Mouse (Mus musculus) heart, embryonic 15.5 days (tissue): ENCODE measurements around the gene Ralgds. TPM values are rescaled to one million over a fixed set of nuclear protein-coding genes. Genes with fewer than 3 reads are reported as not detected.
A peak's percentile ranks its signal among the peaks of the same experiment; 100 is the strongest.

ENCODE experiments used
- ATAC-seq: fragments of 200-750 bp; cut with Nextera tagmentation; replicated peaks from 2 replicates; pipeline ENCODE4 v1.8.0; 2017; ENCODE audit warnings: low read depth, moderate TSS enrichment; ENCODE audit not compliant: insufficient number of reproducible peaks, insufficient read depth, low FRiP score
- H3K27ac ChIP-seq: fragments of 300-500 bp; sonication (generic); 2 replicates; pipeline ENCODE4 v1.5.1; 2015; ENCODE audit warnings: mild to moderate bottlenecking, inconsistent platforms
- H3K27me3 ChIP-seq: fragments of 300-500 bp; sonication (generic); 2 replicates; pipeline ENCODE4 v1.6.1; 2015; ENCODE audit warnings: inconsistent platforms
- H3K36me3 ChIP-seq: fragments of 300-500 bp; sonication (generic); 2 replicates; pipeline ENCODE4 v1.6.1; 2015; ENCODE audit warnings: mild to moderate bottlenecking, inconsistent platforms
- H3K4me1 ChIP-seq: fragments of 300-500 bp; sonication (generic); replicated peaks from 2 replicates; pipeline ENCODE4 v1.6.1; 2015; ENCODE audit warnings: inconsistent platforms
- H3K4me2 ChIP-seq: fragments of 300-500 bp; sonication (generic); 2 replicates; pipeline ENCODE4 v1.6.1; 2015; ENCODE audit warnings: inconsistent platforms, mild to moderate bottlenecking, moderate library complexity
- H3K4me3 ChIP-seq: fragments of 300-500 bp; sonication (generic); 2 replicates; pipeline ENCODE4 v1.5.1; 2015; ENCODE audit warnings: mild to moderate bottlenecking, inconsistent platforms
- H3K9ac ChIP-seq: fragments of 300-500 bp; sonication (generic); 2 replicates; pipeline ENCODE4 v1.6.1; 2015; ENCODE audit warnings: mild to moderate bottlenecking, inconsistent platforms
- H3K9me3 ChIP-seq: fragments of 300-500 bp; sonication (generic); replicated peaks from 2 replicates; pipeline ENCODE4 v1.6.1; 2016; ENCODE audit warnings: inconsistent platforms
- WGBS: fragments of 180-500 bp; shearing (Covaris S2); methylation state at CpG from one replicate; pipeline ENCODE4 v1.1.7; 2015; ENCODE audit warnings: mixed read lengths; 5-methylcytosine and 5-hydroxymethylcytosine counted together
- polyA plus RNA-seq: library from polyadenylated mRNA; unstranded; fragments of >200 nt; fragmentation: Nextera tagmentation; extraction: Ambion mirVana; gene quantifications from 2 replicates; pipeline ENCODE4 v1.2.1, GENCODE M21; 2015

The Ralgds gene
- polyA plus RNA-seq, 1 experiment from 2014 or later, result 17.5 TPM

GRCm38 (mm10) chr2:28545976-28546375 lies 33.1 kb downstream of the Ralgds start:
- peaks cover 48% of the 10 kb centered on the region for H3K36me3 ChIP-seq

GRCm38 (mm10) chr2:28546560-28546959 lies 33.6 kb downstream of the Ralgds start:
- no peak overlapping the region for H3K4me2 ChIP-seq
- H3K9me3 ChIP-seq, result no peaks in the 10 kb centered on the region
- no peaks in the 10 kb centered on the region for H3K27me3 ChIP-seq
- no peak overlapping the region for H3K9ac ChIP-seq
- no peak overlapping the region for H3K27ac ChIP-seq
- H3K4me3 ChIP-seq, result no peak overlapping the region
- H3K4me1 ChIP-seq, result 0 out of 2 replicates have a peak, but pooled peaks cover 3% of the 10 kb centered on the region
- ATAC-seq, result no peak
- H3K36me3 ChIP-seq, result peaks cover 50% of the 10 kb centered on the region
- 67% methylated on average over 6 of the region's 6 CpGs for WGBS

More at GRCm38 (mm10) chr2:28545976-28546375, 33.1 kb downstream of the Ralgds start:
- no peak for ATAC-seq
- Histone ChIP-seq H3K9me3 (no peaks in the 10 kb centered on the region), H3K4me3 (no peak overlapping the region), H3K4me1 (peaks cover 3% of the 10 kb centered on the region; the same call in 1 of the 2 replicates), H3K9ac (no peak overlapping the region), H3K4me2 (no peak overlapping the region), H3K27me3 (no peaks in the 10 kb centered on the region), H3K27ac (no peak overlapping the region)

DNA sequence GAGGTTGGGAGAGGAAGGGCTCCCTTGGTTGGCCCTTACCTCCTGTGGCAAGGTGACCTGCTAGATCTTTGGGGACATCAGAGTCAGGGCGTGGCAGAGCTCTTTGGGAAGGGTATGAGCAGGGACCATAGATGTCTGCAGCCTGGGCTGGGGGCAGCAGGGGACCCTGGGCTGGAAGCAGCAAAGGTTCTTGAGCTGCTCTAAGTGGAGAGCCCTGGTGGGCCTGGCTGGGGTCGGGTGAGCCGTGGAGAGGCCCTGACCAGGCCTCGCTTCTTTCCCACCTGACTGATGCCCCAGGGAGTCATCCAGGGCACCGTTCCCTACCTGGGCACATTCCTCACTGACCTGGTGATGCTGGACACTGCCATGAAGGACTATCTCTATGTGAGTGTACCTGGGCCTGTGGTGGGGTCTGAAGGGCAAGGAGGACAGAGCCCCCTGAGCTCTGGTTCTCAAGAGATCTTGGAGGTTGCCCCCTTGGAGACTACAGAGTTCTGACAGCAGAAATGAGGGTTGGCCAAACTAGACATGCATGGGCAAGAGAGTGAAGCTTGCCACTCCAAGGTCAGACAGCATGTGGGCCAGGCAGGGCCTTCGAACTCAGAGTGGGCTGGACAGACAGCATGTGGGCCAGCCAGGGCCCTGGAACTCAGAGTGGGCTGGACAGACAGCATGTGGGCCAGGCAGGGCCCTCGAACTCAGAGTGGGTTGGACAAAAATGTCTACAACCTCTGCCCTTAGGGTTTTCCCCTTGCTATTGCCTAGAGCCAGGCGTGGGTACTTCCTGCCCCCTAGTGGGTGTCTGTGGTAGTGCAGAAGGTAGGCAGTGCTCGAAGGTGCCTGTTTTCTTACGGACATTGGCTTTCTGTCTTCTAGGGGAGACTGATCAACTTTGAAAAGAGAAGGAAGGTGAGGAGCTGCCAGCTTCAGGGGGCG lies 34.6 kb downstream of the Ralgds start:
- H3K4me3 ChIP-seq, result no peak overlapping the region
- no peak overlapping the region for H3K9ac ChIP-seq
- no peaks in the 10 kb centered on the region for H3K9me3 ChIP-seq
- 0 out of 2 replicates have a peak, but pooled peaks cover 3% of the 10 kb centered on the region for H3K4me1 ChIP-seq
- H3K27me3 ChIP-seq, result no peaks in the 10 kb centered on the region
- ATAC-seq, result peak; percentile 24; the same call in 1 of the 2 replicates
- 52% methylated on average over 11 of the region's 11 CpGs for whole genome bisulfite sequencing
- no peak overlapping the region for H3K4me2 ChIP-seq
- no peak overlapping the region for H3K27ac ChIP-seq
- peaks cover 55% of the 10 kb centered on the region for H3K36me3 ChIP-seq

- Histone ChIP-seq H3K27ac (no peak overlapping the region), H3K4me3 (no peak overlapping the region), H3K4me1 (0 out of 2 replicates have a peak, but pooled peaks cover 3% of the 10 kb centered on the region), H3K27me3 (no peaks in the 10 kb centered on the region), H3K9me3 (no peaks in the 10 kb centered on the region), H3K4me2 (no peak overlapping the region), H3K36me3 (peaks cover 56% of the 10 kb centered on the region), H3K9ac (no peak overlapping the region)
- ATAC-seq, result no peak
- 85% methylated on average over 13 of the region's 13 CpGs for WGBS
Observed at GRCm38 (mm10) chr2:28549157-28549556, 36.2 kb downstream of the Ralgds start.

GRCm38 (mm10) chr2:28552301-28552700 lies 39.4 kb downstream of the Ralgds start:
- Histone ChIP-seq H3K9me3 (no peaks in the 10 kb centered on the region), H3K27me3 (no peaks in the 10 kb centered on the region), H3K36me3 (peaks cover 46% of the 10 kb centered on the region), H3K4me2 (no peak overlapping the region), H3K27ac (no peak overlapping the region), H3K4me1 (no peaks in the 10 kb centered on the region), H3K9ac (no peak overlapping the region), H3K4me3 (no peak overlapping the region)
- ATAC-seq, result no peak
- WGBS, result 86% methylated on average over 5 of the region's 5 CpGs

GRCm38 (mm10) chr2:28557452-28557851 lies 44.5 kb downstream of the Ralgds start:
- H3K27ac ChIP-seq, result no peak overlapping the region
- WGBS, result 76% methylated on average over 5 of the region's 5 CpGs

GRCm38 (mm10) chr2:28563303-28563702 lies 50.4 kb downstream of the Ralgds start, which contains the start of gene Cel:
Gene Cel, minus strand, starts transcription at chr2:28563403.
- no peaks in the 10 kb centered on the region for H3K9me3 ChIP-seq
- 65% methylated on average over 6 of the region's 6 CpGs for WGBS
- H3K4me3 ChIP-seq, result no peak within 1 kb of the TSS
- no peak within 1 kb of the TSS for H3K9ac ChIP-seq
- no peak for ATAC-seq
- peaks cover 29% of the 10 kb centered on the region for H3K36me3 ChIP-seq
- H3K4me1 ChIP-seq, result no peaks in the 10 kb centered on the region
- H3K27me3 ChIP-seq, result no peaks in the 10 kb centered on the region
- H3K27ac ChIP-seq, result no peak within 1 kb of the TSS
- no peak within 1 kb of the TSS for H3K4me2 ChIP-seq

More at GRCm38 (mm10) chr2:28557452-28557851, 44.5 kb downstream of the Ralgds start:
- no peak overlapping the region for H3K4me2 ChIP-seq
- peaks cover 9% of the 10 kb centered on the region for H3K36me3 ChIP-seq
- no peak overlapping the region for H3K4me3 ChIP-seq
- no peaks in the 10 kb centered on the region for H3K9me3 ChIP-seq
- no peak overlapping the region for H3K9ac ChIP-seq
- no peaks in the 10 kb centered on the region for H3K4me1 ChIP-seq
- no peaks in the 10 kb centered on the region for H3K27me3 ChIP-seq
- no peak for ATAC-seq

- Histone ChIP-seq H3K9me3 (no peaks in the 10 kb centered on the region), H3K36me3 (peaks cover 34% of the 10 kb centered on the region), H3K27ac (no peak overlapping the region), H3K4me1 (no peaks in the 10 kb centered on the region), H3K4me2 (no peak overlapping the region), H3K27me3 (no peaks in the 10 kb centered on the region), H3K4me3 (no peak overlapping the region), H3K9ac (no peak overlapping the region)
- no peak for ATAC-seq
Observed at GRCm38 (mm10) chr2:28563830-28564229, 50.9 kb downstream of the Ralgds start.

GRCm38 (mm10) chr2:28564380-28564779 lies 51.5 kb downstream of the Ralgds start:
- Histone ChIP-seq H3K4me3 (no peak overlapping the region), H3K27ac (no peak overlapping the region), H3K36me3 (peaks cover 36% of the 10 kb centered on the region), H3K4me2 (no peak overlapping the region), H3K27me3 (no peaks in the 10 kb centered on the region), H3K4me1 (no peaks in the 10 kb centered on the region), H3K9me3 (no peaks in the 10 kb centered on the region), H3K9ac (no peak overlapping the region)
- no peak for ATAC-seq
- WGBS, result 86% methylated on average over 4 of the region's 4 CpGs

DNA sequence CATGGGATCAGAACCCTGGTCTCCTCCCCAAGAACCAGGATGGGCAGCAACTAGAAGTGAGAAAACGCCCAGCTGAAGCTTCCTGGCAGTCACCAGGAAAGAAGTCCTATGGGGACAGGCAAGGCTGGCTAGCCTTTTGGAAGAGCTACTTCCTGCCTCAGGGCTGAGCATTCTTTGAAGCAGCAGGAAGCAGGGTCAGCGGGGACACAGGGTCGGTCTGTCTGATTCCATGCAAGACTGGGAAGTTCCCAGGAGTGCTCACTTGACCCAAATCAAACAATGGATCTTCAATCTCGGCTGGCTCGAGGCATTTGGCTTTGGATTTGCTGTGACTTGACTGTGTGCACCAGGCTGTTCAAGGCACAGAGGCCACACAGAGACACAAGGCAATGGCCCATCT lies 53.6 kb downstream of the Ralgds start:
- WGBS, result 66% methylated on average over 5 of the region's 5 CpGs
- Histone ChIP-seq H3K4me2 (no peak overlapping the region), H3K27ac (no peak overlapping the region; the same call in 1 of the 2 replicates), H3K27me3 (no peaks in the 10 kb centered on the region), H3K9ac (no peak overlapping the region), H3K9me3 (no peaks in the 10 kb centered on the region), H3K4me1 (no peaks in the 10 kb centered on the region), H3K4me3 (no peak overlapping the region), H3K36me3 (peaks cover 55% of the 10 kb centered on the region)
- no peak for ATAC-seq

DNA sequence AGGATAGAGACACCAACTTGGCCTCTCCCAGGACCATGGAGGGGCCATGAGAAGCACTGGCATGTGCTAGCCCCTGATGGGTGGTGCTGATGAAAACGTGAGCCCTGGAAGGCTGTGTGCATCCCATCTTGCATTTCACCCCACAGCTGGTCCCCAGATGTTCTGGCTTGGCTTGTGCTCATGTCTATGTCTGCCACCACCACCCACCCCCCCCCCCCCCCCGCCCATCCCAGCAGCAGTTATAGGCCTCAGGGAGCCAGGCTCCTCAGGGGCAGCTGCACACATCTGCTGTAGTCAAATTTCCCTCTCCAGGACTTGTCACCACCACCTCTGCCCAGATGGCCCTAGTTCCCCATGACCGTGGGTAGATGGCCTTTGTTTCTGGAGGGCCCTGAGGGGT lies 57.0 kb downstream of the Ralgds start:
- no peak for ATAC-seq
- Histone ChIP-seq H3K4me3 (no peak overlapping the region), H3K9ac (no peak overlapping the region), H3K4me1 (no peaks in the 10 kb centered on the region), H3K4me2 (no peak overlapping the region), H3K27ac (no peak overlapping the region), H3K9me3 (no peaks in the 10 kb centered on the region), H3K27me3 (no peaks in the 10 kb centered on the region), H3K36me3 (peaks cover 84% of the 10 kb centered on the region)
- 72% methylated on average over 3 of the region's 3 CpGs for WGBS

GRCm38 (mm10) chr2:28575341-28575740 lies 62.4 kb downstream of the Ralgds start:
- H3K27me3 ChIP-seq, result no peaks in the 10 kb centered on the region
- WGBS, result 69% methylated on average over 4 of the region's 4 CpGs
- no peak overlapping the region for H3K27ac ChIP-seq
- H3K36me3 ChIP-seq, result peaks cover 72% of the 10 kb centered on the region
- H3K9ac ChIP-seq, result no peak overlapping the region
- no peak overlapping the region for H3K4me2 ChIP-seq
- no peak overlapping the region for H3K4me3 ChIP-seq
- H3K4me1 ChIP-seq, result no peaks in the 10 kb centered on the region
- no peaks in the 10 kb centered on the region for H3K9me3 ChIP-seq
- no peak for ATAC-seq
